Mouse (Mus musculus) splenic B cell, adult 2 months (primary cell): ENCODE measurements around the gene Rnf113a2.
A peak's percentile ranks its signal among the peaks of the same experiment; 100 is the strongest.

ENCODE experiments used
- DNase-seq: peaks from one replicate; pipeline ENCODE4 v3.0.0-alpha.2; 2011; ENCODE audit warnings: low read depth, low spot score
- H3K27me3 ChIP-seq: 2 replicates; pipeline ENCODE4 v1.6.1; 2012; ENCODE audit warnings: mild to moderate bottlenecking, low read length, moderate library complexity, mixed read lengths; ENCODE audit not compliant: control insufficient read depth, poor library complexity, insufficient read depth, severe bottlenecking
- H3K36me3 ChIP-seq: 2 replicates; pipeline ENCODE4 v1.6.1; 2012; ENCODE audit warnings: mild to moderate bottlenecking, low read length, moderate library complexity, mixed read lengths; ENCODE audit not compliant: control insufficient read depth, poor library complexity, insufficient read depth, severe bottlenecking

Gene Rnf113a2

DNA sequence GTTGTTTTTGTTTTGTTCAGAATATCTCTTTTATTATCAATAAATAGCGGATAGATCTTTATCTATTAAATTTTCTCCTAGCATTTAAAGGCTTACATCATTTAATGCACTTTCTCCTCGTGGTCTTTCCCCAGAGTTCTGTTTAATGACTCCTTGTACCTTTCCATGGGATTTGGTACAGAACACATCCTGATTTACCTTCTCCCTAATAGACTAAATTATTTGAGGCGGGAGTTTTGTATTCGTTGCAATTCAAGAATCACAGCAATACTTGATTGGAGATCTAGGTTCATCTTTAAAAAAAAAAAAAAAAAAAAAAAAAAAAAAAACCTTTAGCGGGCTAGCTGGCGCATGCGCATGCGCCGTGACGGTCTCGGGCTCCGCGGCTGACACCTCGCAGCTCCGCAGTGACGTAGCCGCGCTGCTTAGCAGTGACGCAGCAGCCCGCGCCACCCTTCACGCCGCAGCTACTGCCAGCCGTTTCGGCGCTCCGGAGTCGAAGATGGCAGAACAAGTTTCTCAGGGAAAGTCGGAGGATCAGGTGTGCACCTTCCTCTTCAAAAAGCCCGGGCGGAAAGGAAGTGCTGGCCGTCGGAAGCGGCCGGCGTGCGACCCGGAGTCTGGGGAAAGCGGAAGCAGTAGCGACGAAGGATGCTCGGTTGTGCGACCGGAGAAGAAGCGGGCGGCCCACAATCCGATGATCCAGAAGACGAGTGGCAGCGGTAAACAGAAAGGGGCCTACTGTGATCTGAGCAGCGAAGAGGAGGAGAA, at the start of gene Rnf113a2:
Rnf113a2 (plus strand) TSS at position 363 of the 771 bp plus-strand sequence.
- H3K27me3 ChIP-seq, result no peaks in the 10 kb centered on the region
- H3K36me3 ChIP-seq, result no peaks in the 10 kb centered on the region
- peak; percentile 96 for DNase-seq

DNA sequence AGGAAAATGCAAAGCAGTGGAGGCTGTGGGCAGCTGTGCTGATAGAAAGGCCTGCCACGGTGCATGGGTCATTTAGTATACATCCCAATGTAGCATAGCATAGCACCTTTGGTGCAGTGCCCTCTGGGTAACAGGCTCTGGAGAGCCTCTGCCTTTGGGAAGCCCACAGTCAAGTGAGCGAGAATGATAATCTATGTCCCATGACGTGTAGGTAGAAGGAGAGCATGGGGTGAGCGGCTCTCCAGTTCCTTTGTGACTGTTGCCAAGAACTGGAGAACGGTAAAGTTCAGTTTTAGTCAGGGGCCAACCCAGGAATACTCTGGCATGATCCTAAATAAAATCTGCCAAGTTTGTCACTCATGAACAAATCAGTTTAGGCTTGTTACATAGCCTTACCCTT, 45.3 kb upstream of the Rnf113a2 start:
- Histone ChIP-seq H3K27me3 (no peaks in the 10 kb centered on the region), H3K36me3 (peaks cover 15% of the 10 kb centered on the region)
- DNase-seq, result no peak

DNA sequence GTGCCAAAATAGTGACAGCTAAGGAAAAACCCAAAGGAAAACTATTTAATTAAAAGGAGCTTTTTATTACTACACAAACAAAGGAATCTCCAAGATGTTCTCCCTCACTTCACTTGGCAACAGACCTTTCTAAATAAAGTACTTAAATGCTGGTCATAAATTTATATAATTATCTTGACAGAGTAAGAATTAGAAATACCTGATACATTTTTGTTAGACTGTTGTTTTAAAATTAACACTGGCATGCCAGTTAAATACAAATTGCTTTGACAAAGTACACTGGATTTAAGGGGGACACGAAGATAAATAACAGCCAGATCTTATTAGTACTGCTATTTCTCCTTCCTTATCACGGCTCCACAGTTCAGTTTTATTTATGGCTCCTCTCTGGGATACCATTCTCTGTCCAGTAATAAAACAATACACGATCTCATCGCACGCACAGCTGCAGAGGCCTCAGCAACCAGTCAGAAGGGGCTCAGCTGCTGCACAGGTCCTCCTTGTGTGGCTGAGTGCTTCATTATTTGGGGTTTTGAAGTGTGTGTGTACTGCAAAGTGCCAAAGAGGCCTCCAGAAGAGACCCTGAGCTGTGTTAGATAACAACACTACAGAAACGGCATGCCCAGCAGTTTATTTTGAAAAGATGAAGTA, 43.0 kb upstream of the Rnf113a2 start:
- H3K27me3 ChIP-seq, result no peaks in the 10 kb centered on the region
- H3K36me3 ChIP-seq, result peaks cover 19% of the 10 kb centered on the region
- no peak for DNase-seq

DNA sequence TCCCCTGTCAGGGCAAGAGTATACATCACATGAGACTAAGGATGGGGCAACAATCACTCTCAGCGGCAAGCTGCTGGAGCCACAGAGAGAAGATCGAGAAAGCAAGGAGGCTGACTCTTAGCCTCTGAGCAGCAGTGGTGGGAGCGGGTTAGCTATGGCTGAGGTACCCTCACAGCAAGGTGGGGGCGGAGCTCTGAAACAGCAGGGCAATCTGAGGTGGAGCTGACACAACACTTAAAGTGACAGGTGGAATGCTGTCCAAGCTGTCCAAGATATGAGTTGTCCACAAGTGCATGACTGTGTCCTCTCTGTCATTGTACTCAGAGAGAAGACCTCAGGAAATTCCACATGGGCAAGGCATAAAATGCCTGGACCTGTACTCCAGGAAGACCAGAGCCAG, 34.6 kb upstream of the Rnf113a2 start:
- DNase-seq, result no peak
- Histone ChIP-seq H3K27me3 (no peaks in the 10 kb centered on the region), H3K36me3 (peaks cover 11% of the 10 kb centered on the region)

DNA sequence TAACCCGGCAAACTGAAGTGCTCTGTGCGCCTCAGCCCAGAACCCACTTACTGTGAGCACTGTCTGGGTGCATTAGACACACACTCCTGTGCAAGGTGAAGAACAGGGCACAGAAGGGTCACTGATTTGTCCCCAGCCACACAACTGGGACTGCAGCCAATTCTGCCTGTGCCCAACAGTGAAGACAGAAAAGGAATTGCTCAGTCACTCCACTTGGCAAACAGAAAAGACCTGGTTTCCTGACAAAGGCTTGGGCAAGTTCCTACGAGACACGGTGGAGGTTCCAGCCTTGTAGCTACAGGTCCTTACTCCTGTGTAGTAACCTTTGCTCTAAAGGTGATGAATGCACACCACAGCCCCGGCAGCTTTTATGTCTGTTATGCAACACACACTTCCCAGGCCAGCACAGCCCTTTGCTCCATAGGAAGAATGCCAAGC, 32.3 kb upstream of the Rnf113a2 start:
- H3K27me3 ChIP-seq, result no peaks in the 10 kb centered on the region
- peaks cover 5% of the 10 kb centered on the region for H3K36me3 ChIP-seq
- DNase-seq, result no peak

DNA sequence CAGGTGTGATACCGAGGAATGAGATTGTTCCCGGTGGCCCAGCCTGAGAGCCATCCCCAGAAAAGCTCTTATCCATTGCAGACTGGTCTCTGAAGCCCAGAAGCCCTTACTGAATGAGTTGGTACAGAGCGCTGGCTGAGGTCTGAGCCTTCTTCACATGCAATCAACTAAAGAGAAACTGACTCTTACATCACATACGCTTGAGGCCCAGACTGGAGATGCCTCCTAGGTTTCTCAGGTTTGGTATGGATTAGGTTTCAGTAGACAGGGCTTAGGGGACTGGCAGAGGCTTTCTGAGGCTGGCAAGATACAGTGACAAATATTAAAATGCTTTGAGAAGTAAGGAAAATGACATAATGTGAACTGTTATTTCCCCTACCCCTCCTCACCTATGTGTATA, 31.6 kb upstream of the Rnf113a2 start:
- Histone ChIP-seq H3K27me3 (no peaks in the 10 kb centered on the region), H3K36me3 (peaks cover 5% of the 10 kb centered on the region)
- no peak for DNase-seq

DNA sequence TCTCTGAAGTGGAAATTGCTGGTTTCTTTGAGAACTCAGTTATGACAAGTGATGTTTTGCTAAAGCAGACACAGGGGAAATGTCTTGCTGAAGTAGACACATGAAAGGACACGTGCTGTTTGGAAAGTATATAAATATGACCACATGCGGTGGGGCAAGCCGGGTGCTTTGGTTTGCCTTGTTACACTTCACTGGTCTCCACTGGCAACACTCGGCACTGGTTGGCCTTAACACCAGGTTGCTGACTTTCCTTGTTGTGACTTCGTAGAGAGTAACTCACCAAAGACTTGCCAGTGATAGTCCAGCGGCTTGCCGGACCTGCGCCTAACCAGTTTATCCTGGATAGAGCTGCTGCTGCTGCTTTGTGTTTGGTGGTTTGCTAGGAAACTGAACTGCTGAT, 28.9 kb upstream of the Rnf113a2 start:
- no peaks in the 10 kb centered on the region for H3K27me3 ChIP-seq
- DNase-seq, result peak; percentile 61
- peaks cover 7% of the 10 kb centered on the region for H3K36me3 ChIP-seq

DNA sequence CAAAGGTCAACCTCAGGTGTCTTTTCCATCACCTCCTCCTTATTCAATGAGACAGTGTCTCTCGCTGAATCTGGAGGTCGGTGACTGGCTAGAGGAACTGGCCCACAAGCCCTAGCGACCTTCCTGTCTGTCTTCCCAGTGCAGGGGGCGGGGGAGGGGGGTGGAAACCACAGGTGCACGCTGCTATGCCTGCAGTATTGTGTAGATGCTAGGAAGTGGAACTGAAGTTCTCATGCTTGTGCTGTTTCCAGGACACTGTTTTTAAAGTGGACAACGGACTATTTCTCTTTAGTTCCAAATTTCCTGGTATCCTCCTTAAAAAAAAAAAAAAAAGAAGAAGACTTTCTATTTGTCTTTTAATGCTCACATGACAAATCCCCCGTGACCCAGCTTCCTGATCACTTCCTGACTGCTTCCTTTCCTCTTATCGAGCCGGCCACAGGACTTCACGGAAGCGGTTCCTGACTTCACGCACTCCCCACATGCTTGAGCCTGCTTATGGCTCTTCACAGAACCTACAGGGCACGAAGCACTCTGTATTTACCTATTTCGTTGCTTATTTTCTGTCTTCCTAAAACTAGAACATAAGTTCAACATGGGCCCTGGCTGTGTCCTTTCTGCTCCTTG, 28.1 kb upstream of the Rnf113a2 start:
- DNase-seq, result peak; percentile 76
- peaks cover 7% of the 10 kb centered on the region for H3K36me3 ChIP-seq
- no peaks in the 10 kb centered on the region for H3K27me3 ChIP-seq

DNA sequence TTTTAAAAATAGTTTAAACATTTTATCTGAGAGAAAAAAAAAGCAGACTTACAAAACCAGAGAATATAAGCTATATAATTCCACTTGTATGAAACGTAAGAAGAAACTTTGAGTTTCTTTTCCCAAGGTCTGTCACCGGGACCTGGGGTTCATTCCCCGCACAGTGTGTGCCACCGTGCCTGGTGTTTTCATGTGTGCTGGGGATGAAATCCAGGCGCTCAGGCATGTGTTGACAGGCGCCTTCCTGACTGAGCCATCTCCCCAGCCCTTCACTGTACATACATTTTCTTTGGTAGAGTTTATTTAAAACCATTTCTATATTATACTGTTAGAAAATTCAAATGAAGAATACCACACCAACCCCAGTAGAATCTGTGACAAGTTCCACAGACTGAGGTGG, 26.7 kb upstream of the Rnf113a2 start:
- DNase-seq, result no peak
- Histone ChIP-seq H3K27me3 (no peaks in the 10 kb centered on the region), H3K36me3 (peaks cover 6% of the 10 kb centered on the region)

DNA sequence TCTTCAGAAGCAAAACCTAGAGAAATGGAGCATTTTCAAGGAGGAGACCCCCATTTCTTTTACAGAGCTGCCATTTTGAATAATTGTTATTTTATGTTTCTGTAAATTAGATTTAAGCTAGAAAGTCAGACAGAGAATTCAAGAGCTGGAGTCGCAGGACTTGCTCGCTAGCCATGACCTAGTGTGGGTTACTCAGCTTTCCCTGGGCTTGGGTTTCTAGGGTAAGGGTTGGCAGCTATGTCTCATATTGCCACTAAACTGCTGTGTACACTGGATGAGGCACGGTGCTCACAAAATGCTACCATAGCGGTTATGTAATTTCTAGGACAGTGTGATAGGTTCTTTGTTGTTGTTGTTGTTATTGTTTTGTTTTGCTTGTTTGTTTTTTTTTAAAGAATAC, 24.3 kb upstream of the Rnf113a2 start:
- no peak for DNase-seq
- peaks cover 2% of the 10 kb centered on the region for H3K36me3 ChIP-seq
- H3K27me3 ChIP-seq, result no peaks in the 10 kb centered on the region

DNA sequence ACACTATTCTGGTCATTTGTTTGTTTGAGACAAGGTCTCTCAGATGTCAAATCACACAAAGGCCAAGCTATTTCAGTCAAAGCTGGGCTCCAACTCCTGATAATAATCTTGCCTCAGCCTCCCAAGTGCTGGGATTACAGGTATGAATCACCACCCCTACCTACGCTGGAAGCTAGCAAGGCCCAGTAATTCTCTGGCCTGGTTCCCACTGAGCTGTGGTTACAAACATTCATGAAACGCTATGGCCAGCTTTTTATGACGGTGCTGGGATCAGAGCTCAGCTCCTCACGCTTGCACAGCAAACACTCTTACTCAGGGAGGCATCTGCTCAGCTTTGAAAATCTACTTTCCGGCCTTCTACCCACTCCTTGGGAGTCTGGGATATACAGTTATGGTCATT, 23.1 kb upstream of the Rnf113a2 start:
- DNase-seq, result no peak
- Histone ChIP-seq H3K27me3 (no peaks in the 10 kb centered on the region), H3K36me3 (peaks cover 2% of the 10 kb centered on the region)

DNA sequence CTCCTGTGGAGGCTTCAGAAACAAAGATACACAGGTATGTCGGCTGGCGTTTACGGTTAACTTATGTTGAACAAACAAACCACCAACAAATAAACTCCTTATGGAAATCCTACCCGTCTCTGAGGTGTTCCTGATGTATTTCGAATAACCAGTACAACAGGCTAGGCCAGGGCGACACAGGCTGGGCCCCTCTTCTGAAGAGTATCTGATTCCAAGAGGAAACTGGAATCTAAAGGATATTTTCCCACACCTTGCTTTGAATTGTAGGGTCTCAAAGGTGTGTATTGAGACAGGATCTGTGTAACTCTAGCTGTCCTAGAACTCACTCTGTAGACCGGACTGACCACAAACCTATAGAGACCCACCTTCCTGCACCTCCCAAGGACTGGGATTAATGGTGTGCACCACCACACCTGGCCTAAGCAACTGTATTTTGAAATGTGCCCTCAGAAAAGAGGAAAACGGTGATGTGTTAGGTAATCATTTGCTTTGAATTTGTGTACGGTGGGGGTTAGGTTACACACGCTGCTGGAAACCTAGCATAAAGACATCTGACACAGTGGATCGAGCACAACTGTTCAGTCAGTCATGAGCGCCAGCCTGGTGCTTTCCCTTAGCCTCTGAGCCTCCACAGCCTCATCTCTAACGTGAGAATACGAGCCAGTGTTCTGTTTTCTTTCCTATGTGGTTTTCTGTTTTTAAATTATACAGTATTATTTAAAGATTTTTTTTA, 19.9 kb upstream of the Rnf113a2 start:
- no peak for DNase-seq
- Histone ChIP-seq H3K36me3 (peaks cover 3% of the 10 kb centered on the region), H3K27me3 (no peaks in the 10 kb centered on the region)

DNA sequence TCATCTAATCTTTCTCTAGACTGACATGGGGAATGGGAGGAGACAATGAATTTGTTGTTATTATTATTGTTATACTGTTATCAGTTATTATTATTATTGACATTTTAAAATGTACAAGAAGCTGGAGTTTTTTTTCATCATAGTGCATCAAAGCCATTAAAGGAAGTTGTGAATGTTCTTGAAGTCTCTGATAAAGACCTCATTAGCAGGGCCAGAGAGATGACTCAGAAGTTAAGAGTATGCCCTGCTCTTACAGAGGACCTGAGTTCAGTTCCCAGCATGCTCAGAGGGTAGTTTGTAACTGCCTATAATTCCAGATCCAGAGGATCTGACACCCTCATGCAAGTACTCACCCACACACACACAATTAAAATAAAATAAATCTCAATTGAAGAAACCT, 19.3 kb upstream of the Rnf113a2 start:
- DNase-seq, result no peak
- Histone ChIP-seq H3K36me3 (peaks cover 3% of the 10 kb centered on the region), H3K27me3 (no peaks in the 10 kb centered on the region)

DNA sequence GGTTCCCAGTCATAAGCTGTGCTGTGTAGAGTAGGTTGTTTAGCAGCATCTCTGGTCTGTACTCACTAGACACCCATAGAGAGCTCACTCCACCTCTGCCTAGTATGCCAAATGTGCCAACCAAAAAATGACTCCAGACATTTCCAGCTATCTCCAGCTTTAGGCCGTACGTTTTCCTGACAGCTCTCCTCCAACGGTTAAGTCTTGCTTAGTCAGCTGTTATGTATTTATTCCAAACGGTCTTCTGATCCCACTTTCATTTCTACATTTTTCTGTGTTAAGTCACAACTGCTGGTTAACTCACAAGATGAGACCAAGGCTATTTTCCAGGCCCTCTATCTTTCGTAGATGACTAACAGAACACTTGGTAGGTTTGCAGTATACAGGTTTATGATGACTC, 18.4 kb upstream of the Rnf113a2 start:
- no peaks in the 10 kb centered on the region for H3K27me3 ChIP-seq
- DNase-seq, result no peak
- peaks cover 7% of the 10 kb centered on the region for H3K36me3 ChIP-seq

DNA sequence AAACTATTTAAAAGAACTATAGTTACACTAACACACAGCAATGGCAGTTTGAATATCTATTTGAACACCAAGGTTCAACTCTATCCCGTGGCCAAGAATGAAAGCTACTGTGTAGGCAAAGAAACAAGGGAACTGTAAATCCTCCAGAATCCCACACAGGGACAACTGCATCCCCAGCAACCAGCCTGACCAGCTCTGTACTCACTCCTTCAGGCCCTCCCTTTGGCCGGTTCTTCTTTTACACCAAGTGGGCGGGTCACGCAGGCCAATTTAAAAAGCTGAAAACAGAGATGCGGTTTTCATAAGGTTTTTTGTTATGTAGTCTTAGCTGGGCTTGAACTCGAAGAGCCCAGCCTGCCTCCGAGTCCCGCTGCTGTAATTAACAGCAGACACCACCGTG, 17.9 kb upstream of the Rnf113a2 start:
- H3K27me3 ChIP-seq, result no peaks in the 10 kb centered on the region
- DNase-seq, result no peak
- H3K36me3 ChIP-seq, result peaks cover 7% of the 10 kb centered on the region
